Mouse (Mus musculus) intestine, embryonic 15.5 days (tissue): ENCODE data around the gene Myh9. TPM values are rescaled to one million over a fixed set of nuclear protein-coding genes. Genes with fewer than 3 reads are reported as not detected.

Experiments used
- ATAC-seq: fragments of 200-750 bp; cut with Nextera tagmentation; 2 replicates; pipeline ENCODE4 v1.8.0; 2017; ENCODE audit warnings: moderate TSS enrichment, moderate library complexity
- H3K27ac ChIP-seq: fragments of 300-500 bp; sonication (generic); 2 replicates; pipeline ENCODE4 v1.5.1; 2015; ENCODE audit warnings: mild to moderate bottlenecking, inconsistent platforms
- H3K27me3 ChIP-seq: fragments of 300-500 bp; sonication (generic); replicated peaks from 2 replicates; pipeline ENCODE4 v1.6.1; 2015; ENCODE audit warnings: inconsistent platforms
- H3K36me3 ChIP-seq: fragments of 300-500 bp; sonication (generic); 2 replicates; pipeline ENCODE4 v1.6.1; 2015; ENCODE audit warnings: inconsistent platforms
- H3K4me1 ChIP-seq: fragments of 300-500 bp; sonication (generic); replicated peaks from 2 replicates; pipeline ENCODE4 v1.6.1; 2015; ENCODE audit warnings: inconsistent platforms
- H3K4me2 ChIP-seq: fragments of 300-500 bp; sonication (generic); replicated peaks from 2 replicates; pipeline ENCODE4 v1.6.1; 2015; ENCODE audit warnings: mild to moderate bottlenecking, inconsistent platforms
- H3K4me3 ChIP-seq: fragments of 300-500 bp; sonication (generic); replicated peaks from 2 replicates; pipeline ENCODE4 v1.5.1; 2015; ENCODE audit warnings: inconsistent platforms
- H3K9ac ChIP-seq: fragments of 300-500 bp; sonication (generic); 2 replicates; pipeline ENCODE4 v1.6.1; 2015; ENCODE audit warnings: inconsistent platforms
- H3K9me3 ChIP-seq: fragments of 300-500 bp; sonication (generic); 2 replicates; pipeline ENCODE4 v1.6.1; 2016; ENCODE audit warnings: inconsistent platforms
- WGBS: fragments of 180-500 bp; shearing (Covaris S2); methylation state at CpG from one replicate; pipeline ENCODE4 v1.1.7; 2015; 5-methylcytosine and 5-hydroxymethylcytosine counted together
- polyA plus RNA-seq: library from polyadenylated mRNA; unstranded; fragments of >200 nt; fragmentation: Nextera tagmentation; extraction: Ambion mirVana; gene quantifications from 2 replicates; pipeline ENCODE4 v1.2.1, GENCODE M21; 2015

Gene Myh9
- polyA plus RNA-seq, 1 experiment from 2014 or later = 52.9 TPM

GRCm38 (mm10) chr15:77866583-77867220, 24.7 kb upstream of the Myh9 start:
- WGBS = 41% methylated on average over 11 of the region's 11 CpGs
- Histone ChIP-seq H3K9me3 (no peaks in the 10 kb centered on the region), H3K27ac (peak overlapping the region; percentile 48; the same call in 1 of the 2 replicates), H3K4me1 (peaks cover 6% of the 10 kb centered on the region; the same call in 1 of the 2 replicates), H3K27me3 (no peaks in the 10 kb centered on the region), H3K4me3 (no peak overlapping the region), H3K36me3 (no peaks in the 10 kb centered on the region), H3K4me2 (no peak overlapping the region), H3K9ac (no peak overlapping the region; the same call in 1 of the 2 replicates)
- peak; percentile 68 for ATAC-seq

DNA sequence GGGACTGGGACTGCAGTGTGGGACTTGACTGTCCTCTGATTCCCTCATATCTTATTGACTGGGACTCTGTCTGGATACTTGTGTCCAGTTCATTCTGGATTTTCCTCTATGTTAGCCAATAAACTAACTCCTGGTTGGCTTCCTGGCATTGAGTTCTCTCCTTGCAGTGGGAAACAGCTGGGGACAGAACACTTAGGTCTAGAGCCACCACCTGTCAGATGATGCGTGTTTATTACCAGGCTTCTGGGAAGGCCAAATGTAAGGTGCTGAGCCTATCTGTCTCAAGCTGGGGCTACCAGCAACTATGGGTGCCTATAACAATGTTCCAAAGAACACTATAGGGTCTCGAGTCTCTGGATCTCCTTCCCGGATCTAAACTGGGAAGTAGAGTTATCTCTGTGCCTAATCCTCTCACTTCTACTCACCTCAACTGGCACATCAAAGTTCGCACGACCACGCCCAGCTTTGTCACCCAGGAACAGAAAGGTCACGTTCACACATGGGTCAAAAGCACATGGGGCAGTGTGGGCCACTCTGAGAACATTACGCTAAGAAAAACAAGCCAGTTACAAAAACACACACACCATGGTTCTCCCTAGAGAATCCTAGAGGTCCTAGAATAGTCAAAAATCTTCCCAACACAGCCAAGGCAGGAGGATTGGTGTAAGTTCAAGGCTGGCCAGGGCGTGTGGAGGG, 22.2 kb upstream of the Myh9 start:
- H3K4me1 ChIP-seq = peaks cover 6% of the 10 kb centered on the region; the same call in 1 of the 2 replicates
- no peaks in the 10 kb centered on the region for H3K9me3 ChIP-seq
- H3K27me3 ChIP-seq = no peaks in the 10 kb centered on the region
- H3K4me3 ChIP-seq = no peak overlapping the region
- no peak overlapping the region for H3K27ac ChIP-seq
- H3K4me2 ChIP-seq = no peak overlapping the region
- H3K9ac ChIP-seq = no peak overlapping the region
- 83% methylated on average over 9 of the region's 9 CpGs for WGBS
- no peaks in the 10 kb centered on the region for H3K36me3 ChIP-seq
- no peak for ATAC-seq

DNA sequence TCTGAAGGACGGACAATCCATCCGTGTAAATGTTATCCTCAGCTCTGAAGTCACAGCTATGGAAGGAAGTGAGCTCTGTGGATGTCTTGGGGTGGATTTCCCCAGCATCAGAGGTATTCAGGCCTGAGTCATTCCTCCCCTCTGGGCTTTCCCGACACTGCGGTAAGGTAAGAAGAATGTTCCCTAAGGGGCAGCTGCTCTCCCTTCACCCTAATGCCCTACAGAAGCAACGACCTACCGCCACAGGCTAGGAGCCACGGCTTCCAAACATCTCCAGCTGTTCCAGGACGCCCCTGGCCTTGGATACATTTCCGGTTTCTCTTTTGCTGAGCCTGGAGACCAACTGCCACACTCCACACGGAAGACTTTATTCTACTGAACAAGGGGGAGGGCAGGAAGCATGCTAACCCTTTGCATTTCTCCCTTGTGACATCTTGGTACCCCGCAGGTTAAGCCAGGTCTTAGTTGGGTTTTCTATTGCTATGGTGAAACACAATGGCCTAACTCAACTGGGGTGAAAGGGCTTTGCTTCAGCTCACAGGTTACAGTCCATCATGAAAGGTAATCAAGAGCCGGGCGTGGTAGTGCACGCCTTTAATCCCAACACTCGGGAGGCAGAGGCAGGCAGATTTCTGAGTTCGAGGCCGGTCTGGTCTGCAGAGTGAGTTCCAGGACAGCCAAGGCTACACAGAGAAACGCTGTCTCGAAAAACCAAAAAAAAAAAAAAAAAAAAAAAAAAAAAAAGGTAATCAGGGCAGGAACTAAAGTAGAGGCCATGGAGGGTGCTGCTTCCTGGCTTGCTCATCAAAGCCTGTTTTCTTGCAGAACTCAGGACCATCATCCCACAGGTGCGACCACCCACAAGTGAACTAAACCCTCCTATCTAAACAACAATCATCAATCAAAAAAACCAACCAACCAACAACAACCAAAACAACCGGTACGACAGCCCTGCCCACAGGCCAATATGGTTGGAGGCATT, 21.3 kb upstream of the Myh9 start:
- H3K4me3 ChIP-seq = no peak overlapping the region
- H3K27ac ChIP-seq = no peak overlapping the region
- no peak overlapping the region for H3K9ac ChIP-seq
- 79% methylated on average over 22 of the region's 22 CpGs for WGBS
- no peak overlapping the region for H3K4me2 ChIP-seq
- peaks cover 6% of the 10 kb centered on the region; the same call in 1 of the 2 replicates for H3K4me1 ChIP-seq
- H3K9me3 ChIP-seq = no peaks in the 10 kb centered on the region
- ATAC-seq = no peak
- H3K36me3 ChIP-seq = no peaks in the 10 kb centered on the region
- no peaks in the 10 kb centered on the region for H3K27me3 ChIP-seq

- no peaks in the 10 kb centered on the region for H3K36me3 ChIP-seq
- no peaks in the 10 kb centered on the region for H3K27me3 ChIP-seq
- WGBS = 28% methylated on average over 1 of the region's 1 CpGs
- H3K4me1 ChIP-seq = peaks cover 15% of the 10 kb centered on the region
- H3K9me3 ChIP-seq = no peaks in the 10 kb centered on the region
- ATAC-seq = no peak
- H3K9ac ChIP-seq = no peak overlapping the region
- H3K4me3 ChIP-seq = no peak overlapping the region
- no peak overlapping the region for H3K4me2 ChIP-seq
- no peak overlapping the region for H3K27ac ChIP-seq
Measured at GRCm38 (mm10) chr15:77860081-77860665, 18.2 kb upstream of the Myh9 start.

GRCm38 (mm10) chr15:77857662-77858156, 15.7 kb upstream of the Myh9 start:
- peaks cover 15% of the 10 kb centered on the region for H3K4me1 ChIP-seq
- H3K9ac ChIP-seq = peak overlapping the region; percentile 23
- peak overlapping the region; percentile 67 for H3K27ac ChIP-seq
- peak overlapping the region; percentile 38 for H3K4me3 ChIP-seq
- H3K36me3 ChIP-seq = no peaks in the 10 kb centered on the region
- no peaks in the 10 kb centered on the region for H3K27me3 ChIP-seq
- peak overlapping the region; percentile 71 for H3K4me2 ChIP-seq
- 4% methylated on average over 28 of the region's 28 CpGs for WGBS
- peak; percentile 94 for ATAC-seq
- no peaks in the 10 kb centered on the region for H3K9me3 ChIP-seq

- Histone ChIP-seq H3K36me3 (no peaks in the 10 kb centered on the region), H3K4me1 (peaks cover 15% of the 10 kb centered on the region), H3K27me3 (no peaks in the 10 kb centered on the region), H3K4me3 (no peak overlapping the region), H3K9me3 (no peaks in the 10 kb centered on the region), H3K4me2 (no peak overlapping the region), H3K9ac (no peak overlapping the region), H3K27ac (peak overlapping the region; percentile 41; the same call in 1 of the 2 replicates)
- WGBS = 33% methylated on average over 5 of the region's 5 CpGs
- ATAC-seq = no peak
Measured at GRCm38 (mm10) chr15:77856541-77856940, 14.6 kb upstream of the Myh9 start.

GRCm38 (mm10) chr15:77855301-77855700, 13.3 kb upstream of the Myh9 start:
- no peak overlapping the region for H3K4me3 ChIP-seq
- H3K9me3 ChIP-seq = no peaks in the 10 kb centered on the region
- H3K27me3 ChIP-seq = no peaks in the 10 kb centered on the region
- H3K4me2 ChIP-seq = no peak overlapping the region
- ATAC-seq = peak; percentile 58
- H3K9ac ChIP-seq = no peak overlapping the region
- WGBS = 45% methylated on average over 8 of the region's 8 CpGs
- peaks cover 15% of the 10 kb centered on the region for H3K4me1 ChIP-seq
- H3K36me3 ChIP-seq = no peaks in the 10 kb centered on the region
- H3K27ac ChIP-seq = 0 out of 2 replicates have a peak overlapping the region, but pooled peaks have one; percentile 41

DNA sequence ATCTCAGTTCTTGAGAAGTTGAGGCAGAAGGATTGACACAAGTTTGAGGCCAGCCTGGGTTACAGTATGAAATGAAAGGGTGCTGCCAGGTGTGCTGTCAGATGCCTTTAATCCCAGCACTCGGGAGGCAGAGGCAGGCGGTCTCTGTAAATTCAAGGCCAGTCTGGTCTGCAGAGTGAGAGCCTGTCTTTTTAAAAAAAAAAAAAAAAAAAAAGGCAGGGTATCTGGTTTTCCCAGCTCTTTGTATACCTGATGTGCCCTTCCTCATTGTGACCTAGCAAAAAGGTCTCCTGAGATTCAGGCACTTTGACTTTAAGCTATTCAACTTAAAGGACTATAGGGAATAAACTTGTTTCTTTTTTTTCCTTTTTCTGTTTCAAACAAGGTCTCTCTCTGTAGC, 10.0 kb upstream of the Myh9 start:
- WGBS = 81% methylated on average over 2 of the region's 2 CpGs
- Histone ChIP-seq H3K4me1 (peaks cover 14% of the 10 kb centered on the region), H3K4me2 (no peak overlapping the region), H3K9me3 (no peaks in the 10 kb centered on the region), H3K9ac (no peak overlapping the region), H3K27ac (no peak overlapping the region), H3K27me3 (no peaks in the 10 kb centered on the region), H3K4me3 (no peak overlapping the region), H3K36me3 (no peaks in the 10 kb centered on the region)
- no peak for ATAC-seq

DNA sequence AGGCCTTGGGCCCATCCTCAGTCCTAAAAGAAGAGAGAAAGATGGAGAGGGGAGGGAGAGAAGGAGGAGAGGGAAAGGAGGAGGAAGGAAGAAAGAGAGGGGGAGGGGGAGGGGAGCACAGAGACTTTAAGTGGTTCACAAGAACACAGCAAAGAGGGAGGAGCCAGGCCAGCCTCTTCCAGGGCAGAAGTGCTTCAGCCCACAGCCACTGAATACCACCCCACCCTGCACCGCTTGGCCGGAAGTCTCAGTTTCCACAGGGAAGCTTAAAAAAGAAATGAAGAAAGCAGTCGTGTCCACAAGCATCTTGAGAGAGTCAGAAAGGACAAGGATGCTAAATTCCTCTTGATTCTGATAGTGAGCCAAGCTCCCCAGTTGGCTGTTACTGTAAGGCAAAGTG, 9.2 kb upstream of the Myh9 start:
- Histone ChIP-seq H3K27ac (no peak overlapping the region), H3K9me3 (no peaks in the 10 kb centered on the region), H3K4me2 (no peak overlapping the region), H3K36me3 (no peaks in the 10 kb centered on the region), H3K9ac (no peak overlapping the region), H3K4me1 (peaks cover 15% of the 10 kb centered on the region), H3K4me3 (no peak overlapping the region), H3K27me3 (no peaks in the 10 kb centered on the region)
- ATAC-seq = no peak
- 48% methylated on average over 3 of the region's 3 CpGs for WGBS

- no peaks in the 10 kb centered on the region for H3K9me3 ChIP-seq
- no peak overlapping the region for H3K4me2 ChIP-seq
- no peaks in the 10 kb centered on the region for H3K36me3 ChIP-seq
- no peak overlapping the region for H3K4me3 ChIP-seq
- H3K4me1 ChIP-seq = peaks cover 9% of the 10 kb centered on the region
- 59% methylated on average over 9 of the region's 9 CpGs for WGBS
- no peak overlapping the region for H3K9ac ChIP-seq
- H3K27ac ChIP-seq = peak overlapping the region; percentile 77
- H3K27me3 ChIP-seq = no peaks in the 10 kb centered on the region
- peak; percentile 82 for ATAC-seq
Measured at GRCm38 (mm10) chr15:77849572-77850229, 7.7 kb upstream of the Myh9 start.

GRCm38 (mm10) chr15:77849039-77849436, 7.1 kb upstream of the Myh9 start:
- ATAC-seq = peak; percentile 19

More at GRCm38 (mm10) chr15:77849039-77849436, 7.1 kb upstream of the Myh9 start:
- no peaks in the 10 kb centered on the region for H3K9me3 ChIP-seq
- H3K27ac ChIP-seq = peak overlapping the region; percentile 77
- H3K4me3 ChIP-seq = no peak overlapping the region
- H3K36me3 ChIP-seq = no peaks in the 10 kb centered on the region
- H3K9ac ChIP-seq = no peak overlapping the region
- H3K4me2 ChIP-seq = no peak overlapping the region
- no peaks in the 10 kb centered on the region for H3K27me3 ChIP-seq
- 50% methylated on average over 5 of the region's 5 CpGs for WGBS
- peaks cover 9% of the 10 kb centered on the region for H3K4me1 ChIP-seq
